Mouse (Mus musculus): ENCODE data around the gene Ccdc184. TPM values are rescaled to one million over a fixed set of nuclear protein-coding genes. Genes with fewer than 3 reads are reported as not detected.

The Ccdc184 gene
- polyA plus RNA-seq, 1 experiment: 0.19 TPM

DNA sequence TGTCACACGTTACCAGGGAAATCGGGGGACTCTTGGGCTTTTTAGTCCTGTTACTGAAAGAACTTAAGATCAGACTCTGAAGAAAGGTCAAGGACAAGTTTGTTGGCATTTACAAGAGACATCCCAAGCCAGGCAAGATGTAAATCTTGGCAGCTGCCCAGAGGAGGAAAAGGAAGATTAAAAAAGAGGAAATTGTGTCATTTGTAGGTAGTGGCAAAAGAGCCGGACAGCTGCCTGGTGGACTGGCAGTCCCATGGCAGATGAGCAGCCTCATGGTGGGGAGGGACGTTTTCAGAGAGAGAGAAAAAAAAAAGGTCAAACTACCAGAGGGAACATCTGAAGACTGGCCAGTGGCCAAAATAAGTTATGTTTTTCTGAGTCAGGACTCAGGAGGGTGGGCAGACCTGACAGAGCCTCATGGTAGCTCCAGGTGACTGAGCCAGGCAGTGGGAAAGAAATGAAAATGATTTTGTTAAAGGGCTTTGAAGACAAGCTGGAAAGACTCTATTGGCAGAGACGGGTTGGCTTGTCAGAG is 46.4 kb downstream of the Ccdc184 start:
- WGBS: 57% methylated on average over 5 of the region's 5 CpGs
- peak; percentile 29 for DNase-seq
- no peaks in the 10 kb centered on the region for H3K27me3 ChIP-seq (replicated peaks; ENCODE audit: control insufficient read depth, insufficient read depth, low read length)
- peaks cover 8% of the 10 kb centered on the region; the same call in 1 of the 2 replicates for H3K4me1 ChIP-seq (ENCODE audit: control insufficient read depth, insufficient read depth, low read length)
- no peaks in the 10 kb centered on the region for H3K36me3 ChIP-seq (ENCODE audit: control insufficient read depth, insufficient read depth, low read length)
- no peak overlapping the region for H3K27ac ChIP-seq (ENCODE audit: insufficient read depth, low read depth, low read length)
- no peak overlapping the region for H3K4me3 ChIP-seq (ENCODE audit: insufficient read depth, low read depth, low read length)
- TF ChIP-seq CTCF (conservative IDR thresholded peaks at IDR 0.05; ENCODE audit: insufficient read depth, insufficient read length, low read depth, low read length) (no peak), POLR2A (IDR thresholded peaks at IDR 0.05; ENCODE audit: low read depth, low read length) (no peak)

DNA sequence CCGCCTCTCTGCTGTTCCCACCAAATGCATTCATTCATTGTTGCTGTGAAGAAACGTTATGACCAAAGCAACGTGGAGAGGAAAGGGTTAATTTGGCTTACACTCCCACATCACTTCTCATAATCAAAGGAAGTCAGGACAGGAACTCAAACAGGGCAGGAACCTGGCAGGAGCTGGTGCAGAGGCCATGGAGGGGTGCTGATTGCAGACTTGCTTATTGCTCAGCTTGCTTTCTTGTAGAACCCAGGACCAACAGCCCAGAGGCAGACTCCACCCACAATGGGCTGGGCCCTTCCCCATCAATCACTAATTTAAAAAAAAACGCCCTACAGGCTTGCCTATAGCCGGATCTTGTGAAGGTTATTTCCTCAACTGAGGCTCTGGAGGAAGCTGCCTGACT is 47.2 kb downstream of the Ccdc184 start:
- Histone ChIP-seq H3K27ac (ENCODE audit: insufficient read depth, low read depth, low read length) (no peak overlapping the region), H3K27me3 (replicated peaks; ENCODE audit: control insufficient read depth, insufficient read depth, low read length) (no peaks in the 10 kb centered on the region), H3K4me1 (ENCODE audit: control insufficient read depth, insufficient read depth, low read length) (peaks cover 7% of the 10 kb centered on the region; the same call in 1 of the 2 replicates), H3K36me3 (ENCODE audit: control insufficient read depth, insufficient read depth, low read length) (no peaks in the 10 kb centered on the region), H3K4me3 (ENCODE audit: insufficient read depth, low read depth, low read length) (no peak overlapping the region)
- WGBS: 66% methylated on average over 5 of the region's 5 CpGs
- TF ChIP-seq POLR2A (IDR thresholded peaks at IDR 0.05; ENCODE audit: low read depth, low read length) (no peak), CTCF (conservative IDR thresholded peaks at IDR 0.05; ENCODE audit: insufficient read depth, insufficient read length, low read depth, low read length) (no peak)
- no peak for DNase-seq

Other genes starting within 250 kb of the Ccdc184 start
- gene Tmem106c, start 203.0 kb upstream of the Ccdc184 start, polyA plus RNA-seq (2012; rRNA removed): 69.4 and 74.9 TPM in 2 replicates
- gene Col2a1, start 162.5 kb upstream of the Ccdc184 start, polyA plus RNA-seq (2012; rRNA removed): 0.01 TPM in 1 of 2 replicates, not detected in the other
- 44.8 and 56.2 TPM in 2 replicates for gene Pfkm, start 74.6 kb upstream of the Ccdc184 start, polyA plus RNA-seq (2012; rRNA removed)
- gene Senp1, start 73.4 kb upstream of the Ccdc184 start, polyA plus RNA-seq (2012; rRNA removed): 7.9 and 8.1 TPM in 2 replicates
- 46.8 and 52.5 TPM in 2 replicates for gene Asb8, start 1.5 kb upstream of the Ccdc184 start, polyA plus RNA-seq (2012; rRNA removed)
- gene Olfr288, start 28.4 kb downstream of the Ccdc184 start, polyA plus RNA-seq (2012; rRNA removed): not detected in 2 replicates
- gene Gm44579, start 53.8 kb downstream of the Ccdc184 start, polyA plus RNA-seq (2012; rRNA removed): not detected in 2 replicates
- not detected in 2 replicates for gene Olfr287, start 53.9 kb downstream of the Ccdc184 start, polyA plus RNA-seq (2012; rRNA removed)
- not detected in 2 replicates for gene Olfr286, start 67.3 kb downstream of the Ccdc184 start, polyA plus RNA-seq (2012; rRNA removed)
- 0.06 and 0.14 TPM in 2 replicates for gene H1fnt, start 90.1 kb downstream of the Ccdc184 start, polyA plus RNA-seq (2012; rRNA removed)
- 3.0 and 3.1 TPM in 2 replicates for gene Zfp641, start 129.0 kb downstream of the Ccdc184 start, polyA plus RNA-seq (2012; rRNA removed)
- not detected in 2 replicates for gene Olfr285, start 150.2 kb downstream of the Ccdc184 start, polyA plus RNA-seq (2012; rRNA removed)
- gene Olfr284, start 173.8 kb downstream of the Ccdc184 start, polyA plus RNA-seq (2012; rRNA removed): not detected in 2 replicates
- not detected in 2 replicates for gene Olfr283, start 213.8 kb downstream of the Ccdc184 start, polyA plus RNA-seq (2012; rRNA removed)